Mouse (Mus musculus) intestine, postnatal 0 days (tissue): Measurements from ENCODE around the gene Zfp771. TPM values are rescaled to one million over a fixed set of nuclear protein-coding genes. Genes with fewer than 3 reads are reported as not detected.
A peak's percentile ranks its signal among the peaks of the same experiment; 100 is the strongest.

Experiments
- ATAC-seq: fragments of 200-750 bp; cut with Nextera tagmentation; 2 replicates; pipeline ENCODE4 v1.8.0; 2017; ENCODE audit warnings: mild to moderate bottlenecking, moderate TSS enrichment, moderate library complexity
- H3K27ac ChIP-seq: fragments of 300-500 bp; sonication (generic); 2 replicates; pipeline ENCODE4 v1.5.1; 2014; ENCODE audit warnings: mild to moderate bottlenecking, low read depth, low read length, moderate library complexity
- H3K27me3 ChIP-seq: fragments of 300-500 bp; sonication (generic); replicated peaks from 2 replicates; pipeline ENCODE4 v1.6.1; 2014; ENCODE audit warnings: low read length, mixed read lengths; ENCODE audit not compliant: control insufficient read depth, insufficient read depth
- H3K36me3 ChIP-seq: fragments of 300-500 bp; sonication (generic); 2 replicates; pipeline ENCODE4 v1.6.1; 2014; ENCODE audit warnings: mild to moderate bottlenecking, moderate library complexity; ENCODE audit not compliant: control insufficient read depth, insufficient read depth
- H3K4me1 ChIP-seq: fragments of 300-500 bp; sonication (generic); replicated peaks from 2 replicates; pipeline ENCODE4 v1.6.1; 2014; ENCODE audit warnings: antibody characterized with exemption, low read length, mixed read lengths; ENCODE audit not compliant: control insufficient read depth, insufficient read depth
- H3K4me2 ChIP-seq: fragments of 300-500 bp; sonication (generic); replicated peaks from 2 replicates; pipeline ENCODE4 v1.6.1; 2014; ENCODE audit warnings: low read depth, mild to moderate bottlenecking, moderate library complexity
- H3K4me3 ChIP-seq: fragments of 300-500 bp; sonication (generic); 2 replicates; pipeline ENCODE4 v1.5.1; 2014; ENCODE audit warnings: low read depth, low read length
- H3K9ac ChIP-seq: fragments of 300-500 bp; sonication (generic); 2 replicates; pipeline ENCODE4 v1.6.1; 2014; ENCODE audit warnings: mild to moderate bottlenecking, low read depth, low read length
- H3K9me3 ChIP-seq: fragments of 300-500 bp; sonication (generic); 2 replicates; pipeline ENCODE4 v1.6.1; 2016; ENCODE audit warnings: mixed run types; ENCODE audit not compliant: control insufficient read depth
- CTCF ChIP-seq: sonication (generic); IDR thresholded peaks from 2 replicates; pipeline ENCODE4 v1.5.1; 2016; ENCODE audit warnings: low read depth, mild to moderate bottlenecking, control low read depth, antibody characterized with exemption, moderate library complexity
- WGBS: fragments of 180-500 bp; shearing (Covaris S2); extraction: QIAGEN DNeasy Blood & Tissue Kit; methylation state at CpG from one replicate; pipeline ENCODE4 v1.1.7; 2014; 5-methylcytosine and 5-hydroxymethylcytosine counted together
- polyA plus RNA-seq: library from polyadenylated mRNA; unstranded; fragments of >200 nt; fragmentation: Nextera tagmentation; extraction: Ambion mirVana; gene quantifications from 2 replicates; pipeline ENCODE4 v1.2.1, GENCODE M21; 2015

Gene Zfp771
- polyA plus RNA-seq, 1 experiment from 2014 or later = 17.6 TPM

DNA sequence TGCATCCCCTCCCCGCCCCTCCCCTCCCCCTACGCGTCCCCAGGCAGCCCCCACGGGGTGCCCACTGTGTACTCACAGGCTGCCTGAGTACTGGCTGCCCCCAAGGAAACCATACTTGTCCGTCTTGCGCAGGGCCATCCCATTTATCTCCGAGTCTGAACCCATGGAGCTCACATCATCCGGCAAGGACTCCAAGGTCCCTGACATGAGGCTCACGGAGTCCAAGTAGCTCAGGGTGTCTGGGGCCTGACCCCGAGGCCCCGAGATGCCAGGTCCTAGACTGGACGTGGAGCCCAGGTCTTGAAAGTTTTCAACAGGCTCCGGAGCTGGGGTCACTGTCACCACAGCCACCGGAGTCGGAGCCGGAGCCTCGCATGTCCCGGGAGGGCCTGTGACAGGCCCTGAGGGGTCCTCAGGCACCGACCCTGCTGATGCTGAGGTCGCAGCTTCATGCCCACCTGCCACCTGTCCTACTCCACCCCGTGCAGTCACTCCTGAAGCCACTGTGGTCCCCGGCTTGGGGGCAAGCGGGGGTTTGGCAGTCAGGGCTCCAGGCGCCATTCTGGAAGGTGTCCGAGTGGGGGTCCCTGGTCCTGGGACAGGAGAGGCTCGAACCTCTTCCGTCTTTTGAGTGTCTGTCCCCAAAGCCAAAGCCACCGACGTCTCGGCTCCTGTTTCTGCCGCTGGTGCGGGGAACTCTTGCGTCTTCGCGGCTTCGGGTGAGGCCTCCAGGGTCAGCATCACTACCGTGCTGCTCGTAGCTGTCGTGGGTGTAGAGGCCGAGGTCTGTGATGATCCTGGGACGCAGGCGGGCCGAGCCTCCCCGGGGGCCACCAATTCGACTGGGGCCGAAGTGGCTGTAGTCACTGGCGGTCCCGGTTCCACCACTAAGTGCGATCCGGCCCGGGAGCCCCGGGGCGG is 36.4 kb upstream of the Zfp771 start:
- Histone ChIP-seq H3K4me1 (no peaks in the 10 kb centered on the region), H3K27ac (peak overlapping the region; percentile 79), H3K4me2 (peak overlapping the region; percentile 93), H3K27me3 (no peaks in the 10 kb centered on the region), H3K36me3 (peaks cover 12% of the 10 kb centered on the region), H3K9ac (peak overlapping the region; percentile 76), H3K4me3 (peak overlapping the region; percentile 77), H3K9me3 (no peaks in the 10 kb centered on the region)
- no peak for TF ChIP-seq CTCF
- ATAC-seq = no peak
- under 1% methylated on average over 52 of the region's 53 CpGs for WGBS

DNA sequence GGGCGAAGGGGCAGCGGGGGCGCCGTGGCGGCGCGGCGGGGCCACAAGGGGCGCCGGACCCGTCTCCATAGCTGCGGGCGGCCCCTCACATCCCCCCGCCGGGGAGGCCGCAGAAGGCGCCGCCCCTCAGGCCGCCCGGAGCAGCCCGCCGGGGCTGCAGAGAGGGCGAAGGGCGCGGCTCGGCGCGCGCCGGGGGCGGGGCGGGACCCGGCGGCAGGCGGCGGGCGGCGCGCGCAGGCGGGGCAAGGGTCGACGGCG is 35.9 kb upstream of the Zfp771 start, which contains the start of gene Tbc1d10b:
Gene Tbc1d10b (minus strand): TSS at position 174 of the 258 bp plus-strand sequence.
- H3K9ac ChIP-seq = peak within 1 kb of the TSS; percentile 76
- WGBS = 0% methylated on average over 32 of the region's 44 CpGs
- peak within 1 kb of the TSS; percentile 93 for H3K4me2 ChIP-seq
- peak within 1 kb of the TSS; percentile 77 for H3K4me3 ChIP-seq
- H3K4me1 ChIP-seq = no peaks in the 10 kb centered on the region
- H3K27me3 ChIP-seq = no peaks in the 10 kb centered on the region
- H3K9me3 ChIP-seq = no peaks in the 10 kb centered on the region
- TF ChIP-seq CTCF = 0 out of 2 replicates have a peak, but pooled peaks have one; percentile 19
- H3K27ac ChIP-seq = peak within 1 kb of the TSS; percentile 79
- peak; percentile 50 for ATAC-seq
- peaks cover 7% of the 10 kb centered on the region for H3K36me3 ChIP-seq

DNA sequence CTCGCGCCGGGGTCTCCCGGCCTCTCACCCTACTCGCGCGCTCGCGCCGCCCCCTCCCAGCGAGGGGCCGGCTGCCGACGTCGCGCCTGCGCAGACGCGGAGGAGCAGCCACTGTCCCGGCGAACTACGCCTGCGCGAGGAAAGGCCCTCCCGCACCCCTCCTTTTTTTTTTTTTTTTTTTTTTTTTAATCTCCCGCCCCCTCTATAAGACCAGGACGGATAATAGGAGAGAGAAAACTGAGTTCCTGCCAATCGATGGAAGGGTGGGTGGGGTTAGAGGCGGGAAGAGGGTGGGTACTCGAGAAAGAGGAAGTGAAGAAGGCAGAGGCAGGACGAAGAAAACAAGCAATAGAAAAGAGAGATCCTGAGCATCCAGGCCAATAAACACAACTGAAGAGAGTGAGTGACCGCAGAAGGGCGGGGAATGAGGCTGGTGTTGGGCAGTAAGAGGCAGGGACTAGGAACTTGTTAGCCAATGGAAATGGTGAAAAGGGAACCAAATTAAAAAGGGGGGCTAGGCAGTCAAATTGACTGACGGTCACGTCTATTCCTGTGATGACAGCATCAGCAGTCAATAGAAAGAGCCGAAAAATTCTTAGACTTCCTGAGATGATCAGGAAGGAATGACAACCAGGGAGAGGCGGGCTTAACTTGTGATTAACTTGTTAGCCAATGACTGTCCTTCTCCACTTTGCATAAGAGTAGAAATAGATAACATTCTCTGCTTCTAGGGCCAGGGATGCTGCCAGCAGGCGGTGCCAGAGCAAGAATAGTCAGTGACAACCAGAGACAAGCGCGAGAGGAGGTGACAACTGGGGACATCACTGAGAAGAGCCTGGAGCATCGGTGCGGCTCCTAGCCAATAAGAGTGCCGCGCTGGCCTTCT is 35.3 kb upstream of the Zfp771 start, which contains the start of gene Mylpf:
Gene Mylpf (plus strand): TSS at position 338 of the 886 bp plus-strand sequence.
- no peaks in the 10 kb centered on the region for H3K4me1 ChIP-seq
- WGBS = under 1% methylated on average over 43 of the region's 44 CpGs
- no peaks in the 10 kb centered on the region for H3K9me3 ChIP-seq
- ATAC-seq = peak; percentile 96
- H3K4me3 ChIP-seq = peak within 1 kb of the TSS; percentile 77
- peak; percentile 87 for TF ChIP-seq CTCF
- H3K9ac ChIP-seq = peak within 1 kb of the TSS; percentile 76
- H3K27ac ChIP-seq = peak within 1 kb of the TSS; percentile 79
- H3K36me3 ChIP-seq = 0 out of 2 replicates have a peak, but pooled peaks cover under 1% of the 10 kb centered on the region
- H3K27me3 ChIP-seq = no peaks in the 10 kb centered on the region
- peak within 1 kb of the TSS; percentile 93 for H3K4me2 ChIP-seq

DNA sequence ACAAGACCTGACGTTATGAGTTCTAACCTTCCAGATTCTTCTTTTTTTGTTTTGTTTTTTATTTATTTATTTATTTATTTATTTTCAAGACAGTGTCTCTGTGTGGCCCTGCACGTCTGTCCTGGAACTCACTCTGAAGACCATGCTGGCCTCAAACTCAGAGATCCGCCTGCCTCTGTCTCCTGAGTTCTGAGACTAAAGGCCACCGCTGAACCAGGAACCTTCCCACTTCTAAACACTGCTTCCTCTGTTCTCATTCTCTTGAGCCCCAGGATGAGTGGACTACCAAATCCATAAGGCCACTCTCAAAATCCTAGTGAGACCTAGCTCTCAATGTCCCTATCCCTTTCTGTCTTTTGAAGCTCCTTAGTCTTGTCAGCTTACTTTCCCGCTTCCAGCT is 34.2 kb upstream of the Zfp771 start:
- no peak overlapping the region; the same call in 1 of the 2 replicates for H3K4me2 ChIP-seq
- TF ChIP-seq CTCF = no peak
- no peaks in the 10 kb centered on the region for H3K4me1 ChIP-seq
- WGBS = 84% methylated on average over 5 of the region's 5 CpGs
- H3K9ac ChIP-seq = no peak overlapping the region
- ATAC-seq = no peak
- no peaks in the 10 kb centered on the region for H3K27me3 ChIP-seq
- H3K36me3 ChIP-seq = no peaks in the 10 kb centered on the region
- no peak overlapping the region for H3K27ac ChIP-seq
- H3K4me3 ChIP-seq = no peak overlapping the region
- no peaks in the 10 kb centered on the region for H3K9me3 ChIP-seq

DNA sequence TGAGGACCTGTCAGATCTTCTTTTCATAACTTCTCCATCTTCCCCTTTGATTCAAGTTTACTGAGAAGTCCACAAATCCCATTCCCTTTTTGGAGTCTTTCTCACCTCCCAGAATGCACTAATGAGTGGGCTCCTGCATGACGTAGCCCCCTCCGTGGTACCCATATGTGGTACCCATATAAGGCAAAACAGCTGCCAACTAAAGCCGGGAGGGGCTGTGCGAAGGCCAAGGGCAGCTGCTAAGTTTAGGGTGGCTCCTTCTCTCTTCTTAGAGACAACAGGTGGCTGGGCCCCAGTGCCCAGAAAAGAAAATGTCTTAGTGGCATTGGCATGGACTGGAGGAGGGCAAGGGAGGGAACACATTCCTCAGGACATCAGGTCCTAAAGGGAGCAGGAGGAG is 33.8 kb upstream of the Zfp771 start:
- no peaks in the 10 kb centered on the region for H3K9me3 ChIP-seq
- no peak overlapping the region for H3K4me2 ChIP-seq
- WGBS = 89% methylated on average over 4 of the region's 4 CpGs
- no peak overlapping the region for H3K9ac ChIP-seq
- no peak for TF ChIP-seq CTCF
- no peaks in the 10 kb centered on the region for H3K36me3 ChIP-seq
- H3K27me3 ChIP-seq = no peaks in the 10 kb centered on the region
- H3K27ac ChIP-seq = no peak overlapping the region
- no peak for ATAC-seq
- H3K4me1 ChIP-seq = 0 out of 2 replicates have a peak, but pooled peaks cover 3% of the 10 kb centered on the region
- H3K4me3 ChIP-seq = no peak overlapping the region
